ENCODE assay signal across 9 mouse cellular contexts in genomic region chr4:130036573-130037401, GRCm38 (mm10). TPM values are rescaled to one million over a fixed set of nuclear protein-coding genes. Genes with fewer than 3 reads are reported as not detected.
DNase-seq lines count a peak whose midpoint lies in the region; ATAC-seq lines count a peak whose summit lies in the region.
"Had no signal": no experiment of that assay in that cellular context is flagged by ENCODE, and none has a peak within 500 bp of the region (broad histone marks: within the 10 kb centered on the region; RNA-seq: fewer than 3 reads in every experiment).

No protein-coding gene starts in this region.

- H3K9me3 ChIP-seq in hindbrain, embryonic 16.5 days (ENCODE audit: control insufficient read depth, low read length) = no peaks in the 10 kb centered on the region
- H3K9me3 ChIP-seq in limb, embryonic 12.5 days = no peaks in the 10 kb centered on the region
- no peaks in the 10 kb centered on the region for H3K9me3 ChIP-seq in neural tube, embryonic 15.5 days (replicated peaks)

- peak; percentile 41; the same call in 1 of the 2 replicates for ATAC-seq in hindbrain, embryonic 16.5 days
- ATAC-seq in limb, embryonic 12.5 days (ENCODE audit: insufficient number of reproducible peaks, insufficient read depth, low FRiP score, low TSS enrichment, low read depth) = no peak
- ATAC-seq in neural tube, embryonic 15.5 days (ENCODE audit: low FRiP score) = no peak

- no peak overlapping the region for H3K9ac ChIP-seq in hindbrain, embryonic 16.5 days (ENCODE audit: low read depth, low read length)
- peak overlapping the region; percentile 40; the same call in 1 of the 2 replicates for H3K9ac ChIP-seq in limb, embryonic 12.5 days (replicated peaks)
- H3K9ac ChIP-seq in neural tube, embryonic 15.5 days (replicated peaks) = no peak overlapping the region; the same call in 1 of the 2 replicates

- no peaks in the 10 kb centered on the region for H3K36me3 ChIP-seq in hindbrain, embryonic 16.5 days (ENCODE audit: control insufficient read depth, insufficient read depth, low read length)
- H3K36me3 ChIP-seq in limb, embryonic 12.5 days = no peaks in the 10 kb centered on the region
- no peaks in the 10 kb centered on the region for H3K36me3 ChIP-seq in neural tube, embryonic 15.5 days

- H3K27me3 ChIP-seq in hindbrain, embryonic 16.5 days (replicated peaks; ENCODE audit: control insufficient read depth, insufficient read depth, low read length) = no peaks in the 10 kb centered on the region
- peaks cover 40% of the 10 kb centered on the region for H3K27me3 ChIP-seq in limb, embryonic 12.5 days
- H3K27me3 ChIP-seq in neural tube, embryonic 15.5 days (replicated peaks) = peaks cover 11% of the 10 kb centered on the region

- peak; percentile 66 to 75 for DNase-seq in adrenal gland, adult (ENCODE audit: inconsistent age in 2 of 2, low spot score in 1 of 2)
- DNase-seq in adrenal gland, postnatal 4 days (ENCODE audit: low spot score in 2 of 2) = no peak
- DNase-seq in cerebellum, postnatal 10 days = peak; percentile 69 to 72
- peak; percentile 44 to 65 for DNase-seq in gastrocnemius, adult 8-10 months (ENCODE audit: low spot score in 2 of 2)
- DNase-seq in spleen, postnatal 10 days (ENCODE audit: low spot score in 2 of 2) = no peak

- H3K27ac ChIP-seq in hindbrain, embryonic 16.5 days (ENCODE audit: low read depth, low read length) = no peak overlapping the region
- no peak overlapping the region for H3K27ac ChIP-seq in limb, embryonic 12.5 days
- H3K27ac ChIP-seq in neural tube, embryonic 15.5 days (replicated peaks) = no peak overlapping the region

- WGBS in hindbrain, embryonic 16.5 days = 20% methylated on average over 22 of the region's 23 CpGs
- 11% methylated on average over 23 of the region's 23 CpGs for WGBS in limb, embryonic 12.5 days
- 14% methylated on average over 23 of the region's 23 CpGs for WGBS in neural tube, embryonic 15.5 days

- no peak overlapping the region; the same call in 1 of the 2 replicates for H3K4me2 ChIP-seq in hindbrain, embryonic 16.5 days (ENCODE audit: low read length)
- peak overlapping the region; percentile 26 for H3K4me2 ChIP-seq in limb, embryonic 12.5 days
- peak overlapping the region; percentile 6; the same call in 1 of the 2 replicates for H3K4me2 ChIP-seq in neural tube, embryonic 15.5 days

- H3K4me3 ChIP-seq in hindbrain, embryonic 16.5 days (ENCODE audit: low read length) = no peak overlapping the region
- 0 out of 2 replicates have a peak overlapping the region, but pooled peaks have one; percentile 2 for H3K4me3 ChIP-seq in limb, embryonic 12.5 days (replicated peaks)
- no peak overlapping the region for H3K4me3 ChIP-seq in neural tube, embryonic 15.5 days (replicated peaks)

- peaks cover 19% of the 10 kb centered on the region for H3K4me1 ChIP-seq in hindbrain, embryonic 16.5 days (ENCODE audit: control insufficient read depth, insufficient read depth, low read depth, low read length)
- peaks cover 41% of the 10 kb centered on the region for H3K4me1 ChIP-seq in limb, embryonic 12.5 days (replicated peaks)
- H3K4me1 ChIP-seq in neural tube, embryonic 15.5 days = peaks cover 37% of the 10 kb centered on the region

RNA-seq across cellular contexts. Expression of gene Col16a1, which starts 10.9 kb away (rescaled TPM):
- 10 to 100 TPM; 62.1 to 69.1 TPM for total RNA-seq in adrenal gland, postnatal 4 days (2021)
- total RNA-seq in gastrocnemius, adult 8-10 months (2022) = 1 to 10 TPM; 1.6 to 4.1 (median 2.3) TPM
- 11.8 and 16.2 TPM in 2 replicates for polyA plus RNA-seq in hindbrain, embryonic 16.5 days (2015; fragmentation: Nextera tagmentation; extraction: Ambion mirVana)
- 24.2 and 30.9 TPM in 2 replicates for polyA plus RNA-seq in limb, embryonic 12.5 days (2016; fragmentation: Nextera tagmentation; extraction: Ambion mirVana)
- 24.5 and 25.8 TPM in 2 replicates for polyA plus RNA-seq in neural tube, embryonic 15.5 days (2015; fragmentation: Nextera tagmentation; extraction: Ambion mirVana)
- total RNA-seq: neutrophil, adult 5-6 weeks had no signal

RNA-seq across cellular contexts. Expression of gene Adgrb2, which starts 52.1 kb away (rescaled TPM):
- total RNA-seq in adrenal gland, postnatal 4 days (2021) = 10 to 100 TPM; 41.2 to 43.1 TPM
- 1 to 10 TPM in 2 of 4 experiments, under 1 TPM in 2; 0.29 to 2.3 (median 1.1) TPM for total RNA-seq in gastrocnemius, adult 8-10 months (2022)
- 13.4 and 14.9 TPM in 2 replicates for polyA plus RNA-seq in hindbrain, embryonic 16.5 days (2015; fragmentation: Nextera tagmentation; extraction: Ambion mirVana)
- polyA plus RNA-seq in limb, embryonic 12.5 days (2016; fragmentation: Nextera tagmentation; extraction: Ambion mirVana) = 3.1 and 3.6 TPM in 2 replicates
- polyA plus RNA-seq in neural tube, embryonic 15.5 days (2015; fragmentation: Nextera tagmentation; extraction: Ambion mirVana) = 11.9 and 15.5 TPM in 2 replicates
- total RNA-seq: neutrophil, adult 5-6 weeks had no signal

Comparison
In these comparisons a context has a peak if more than half of its experiments do, and no peak if none do; other contexts are left out.
1. DNase-seq: peak in adrenal gland, adult (2 of 2), cerebellum, postnatal 10 days (2 of 2) and gastrocnemius, adult 8-10 months (2 of 2); none in adrenal gland, postnatal 4 days (0 of 2) and spleen, postnatal 10 days (0 of 2).